Mouse (Mus musculus): ENCODE data around the gene Gjb1.

DNA sequence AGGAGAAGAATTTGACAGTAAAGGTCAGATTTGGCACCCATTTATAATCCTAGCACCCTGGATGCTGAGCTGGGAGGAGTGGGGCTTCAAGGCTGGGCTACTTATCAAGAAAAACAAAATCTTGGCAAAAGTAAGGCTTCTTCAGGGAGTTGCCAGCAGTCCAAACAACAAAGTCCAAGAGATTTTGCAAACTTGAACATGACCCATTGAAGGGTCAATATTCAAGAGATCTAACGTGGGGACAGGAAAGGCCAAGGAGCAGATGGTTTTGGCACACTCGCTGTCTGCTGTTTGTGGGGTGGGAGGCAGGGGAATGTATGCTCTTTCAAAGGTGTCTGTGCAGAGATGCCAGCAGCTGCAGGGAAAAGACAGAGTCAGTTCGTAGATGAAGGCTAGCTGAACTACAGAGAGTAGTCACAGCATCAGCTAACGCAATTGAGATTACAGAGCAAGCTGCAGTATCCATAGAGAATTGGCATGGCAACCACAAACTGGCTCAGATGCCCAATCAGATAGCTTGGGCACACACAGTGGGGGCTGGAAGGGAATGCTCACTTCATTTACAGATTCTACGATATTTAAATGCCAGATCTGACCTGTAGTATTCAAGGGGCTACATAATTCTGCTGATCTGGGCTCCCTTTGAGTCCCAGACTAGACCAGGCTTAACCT lies 12.8 kb downstream of the Gjb1 start:
- TF ChIP-seq CTCF (IDR thresholded peaks at IDR 0.05; ENCODE audit: extremely low read depth, insufficient read length, insufficient replicate concordance, low read depth, low read length) (no peak), POLR2A (IDR thresholded peaks at IDR 0.05; ENCODE audit: low read depth, low read length) (no peak)

Measured in small intestine, adult 2 months (tissue).